ENCODE assay signal across 8 mouse cellular contexts in genomic region chr17:56010681-56011080, GRCm38 (mm10). TPM values are rescaled to one million over a fixed set of nuclear protein-coding genes. Genes with fewer than 3 reads are reported as not detected.
A peak's percentile ranks its signal among the peaks of the same experiment; 100 is the strongest.
DNase-seq lines count a peak whose midpoint lies in the region; ATAC-seq lines count a peak whose summit lies in the region.

No protein-coding gene starts in this region.

- H3K4me3 ChIP-seq in limb, embryonic 12.5 days (replicated peaks): peak overlapping the region; percentile 83
- peak overlapping the region; percentile 55 for H3K4me3 ChIP-seq in midbrain, embryonic 13.5 days (replicated peaks)

- no peak overlapping the region for H3K27ac ChIP-seq in limb, embryonic 12.5 days
- no peak overlapping the region for H3K27ac ChIP-seq in midbrain, embryonic 13.5 days

- WGBS in limb, embryonic 12.5 days: 15% methylated on average over 9 of the region's 9 CpGs
- WGBS in midbrain, embryonic 13.5 days: 10% methylated on average over 9 of the region's 9 CpGs

- DNase-seq in cerebellum, adult 11 months: peak; percentile 77
- DNase-seq in cerebellum, adult 9-11 months: peak; percentile 83
- peak; percentile 79 for DNase-seq in gastrocnemius, adult 18-20 months (ENCODE audit: low spot score)
- DNase-seq in induced T-regulatory cell, adult 2 months (ENCODE audit: low read depth): peak; percentile 85
- peak; percentile 65 to 83 for DNase-seq in spleen, postnatal 14 days (ENCODE audit: low spot score in 2 of 2)

- H3K36me3 ChIP-seq in limb, embryonic 12.5 days: peaks cover 49% of the 10 kb centered on the region
- H3K36me3 ChIP-seq in midbrain, embryonic 13.5 days: peaks cover 47% of the 10 kb centered on the region

- ATAC-seq in cerebellum, adult (ENCODE audit: insufficient number of reproducible peaks, low FRiP score, low TSS enrichment): no peak
- ATAC-seq in limb, embryonic 12.5 days (ENCODE audit: insufficient number of reproducible peaks, insufficient read depth, low FRiP score, low TSS enrichment, low read depth): no peak
- no peak for ATAC-seq in midbrain, embryonic 13.5 days

- peaks cover 28% of the 10 kb centered on the region for H3K4me1 ChIP-seq in limb, embryonic 12.5 days (replicated peaks)
- H3K4me1 ChIP-seq in midbrain, embryonic 13.5 days (replicated peaks): peaks cover 39% of the 10 kb centered on the region

- no peaks in the 10 kb centered on the region for H3K9me3 ChIP-seq in limb, embryonic 12.5 days
- no peaks in the 10 kb centered on the region for H3K9me3 ChIP-seq in midbrain, embryonic 13.5 days

- peak overlapping the region; percentile 90 for H3K4me2 ChIP-seq in limb, embryonic 12.5 days
- peak overlapping the region; percentile 80 for H3K4me2 ChIP-seq in midbrain, embryonic 13.5 days (replicated peaks)

- H3K9ac ChIP-seq in limb, embryonic 12.5 days (replicated peaks): peak overlapping the region; percentile 81; the same call in 1 of the 2 replicates
- peak overlapping the region; percentile 76 for H3K9ac ChIP-seq in midbrain, embryonic 13.5 days (replicated peaks)

- no peaks in the 10 kb centered on the region for H3K27me3 ChIP-seq in limb, embryonic 12.5 days
- no peaks in the 10 kb centered on the region for H3K27me3 ChIP-seq in midbrain, embryonic 13.5 days

RNA-seq across cellular contexts. Expression of gene Mpnd, which starts 5.2 kb away (rescaled TPM):
- 10 to 100 TPM; 34.6 to 35.4 TPM for total RNA-seq in gastrocnemius, adult 18-20 months (2021)
- polyA plus RNA-seq in limb, embryonic 12.5 days (2016; fragmentation: Nextera tagmentation; extraction: Ambion mirVana): 165 and 169 TPM in 2 replicates
- 159 and 182 TPM in 2 replicates for polyA plus RNA-seq in midbrain, embryonic 13.5 days (2015; fragmentation: Nextera tagmentation; extraction: Ambion mirVana)

RNA-seq across cellular contexts. Expression of gene Stap2, which starts 5.3 kb away (rescaled TPM):
- total RNA-seq in gastrocnemius, adult 18-20 months (2021): 1 to 10 TPM; 1.9 to 3.2 TPM
- 7.2 and 9.2 TPM in 2 replicates for polyA plus RNA-seq in limb, embryonic 12.5 days (2016; fragmentation: Nextera tagmentation; extraction: Ambion mirVana)
- polyA plus RNA-seq in midbrain, embryonic 13.5 days (2015; fragmentation: Nextera tagmentation; extraction: Ambion mirVana): 4.6 and 5.0 TPM in 2 replicates

RNA-seq across cellular contexts. Expression of gene Fsd1, which starts 24.4 kb away (rescaled TPM):
- total RNA-seq in gastrocnemius, adult 18-20 months (2021): not detected
- 42.4 and 43.2 TPM in 2 replicates for polyA plus RNA-seq in limb, embryonic 12.5 days (2016; fragmentation: Nextera tagmentation; extraction: Ambion mirVana)
- polyA plus RNA-seq in midbrain, embryonic 13.5 days (2015; fragmentation: Nextera tagmentation; extraction: Ambion mirVana): 135 and 136 TPM in 2 replicates

RNA-seq across cellular contexts. Expression of gene Sh3gl1, which starts 25.8 kb away (rescaled TPM):
- total RNA-seq in gastrocnemius, adult 18-20 months (2021): 1 to 10 TPM; 7.7 to 7.9 TPM
- polyA plus RNA-seq in limb, embryonic 12.5 days (2016; fragmentation: Nextera tagmentation; extraction: Ambion mirVana): 171 and 175 TPM in 2 replicates
- 113 and 123 TPM in 2 replicates for polyA plus RNA-seq in midbrain, embryonic 13.5 days (2015; fragmentation: Nextera tagmentation; extraction: Ambion mirVana)

RNA-seq across cellular contexts. Expression of gene Chaf1a, which starts 29.6 kb away (rescaled TPM):
- total RNA-seq in gastrocnemius, adult 18-20 months (2021): under 1 TPM; 0.46 to 0.95 TPM
- polyA plus RNA-seq in limb, embryonic 12.5 days (2016; fragmentation: Nextera tagmentation; extraction: Ambion mirVana): 48.8 and 51.2 TPM in 2 replicates
- 10.1 and 11.0 TPM in 2 replicates for polyA plus RNA-seq in midbrain, embryonic 13.5 days (2015; fragmentation: Nextera tagmentation; extraction: Ambion mirVana)
